Mouse (Mus musculus) E14TG2a.4 (cell line): Measurements from ENCODE around the gene Zfp27.
"Not testable (repeated sequence)": the region's sequence is repeated elsewhere in the genome, so short reads cannot be mapped to it uniquely, and the experiment has no call there.

Experiments used
- H3K27me3 ChIP-seq: 2 replicates; pipeline ENCODE4 v1.6.1; 2014; ENCODE audit warnings: low read length, control low read depth; ENCODE audit not compliant: insufficient read depth
- H3K36me3 ChIP-seq: 2 replicates; pipeline ENCODE4 v1.6.1; 2014; ENCODE audit warnings: low read length, control low read depth; ENCODE audit not compliant: insufficient read depth
- H3K4me1 ChIP-seq: replicated peaks from 2 replicates; pipeline ENCODE4 v1.6.1; 2014; ENCODE audit warnings: low read depth, low read length, control low read depth
- H3K4me3 ChIP-seq: replicated peaks from 2 replicates; pipeline ENCODE4 v1.5.1; 2014; ENCODE audit warnings: mild to moderate bottlenecking, low read length
- H3K9me3 ChIP-seq: 2 replicates; pipeline ENCODE4 v1.6.1; 2014; ENCODE audit warnings: low read length, control low read depth
- CTCF ChIP-seq: conservative IDR thresholded peaks from 2 replicates; pipeline ENCODE4 v1.5.1; 2014; ENCODE audit warnings: low read length
- NANOG ChIP-seq: IDR thresholded peaks from 2 replicates; pipeline ENCODE4 v1.6.1; 2014; ENCODE audit warnings: borderline replicate concordance, low read length, mixed read lengths
- POU5F1 ChIP-seq: IDR thresholded peaks from 2 replicates; pipeline ENCODE4 v1.6.1; 2014; ENCODE audit warnings: low read length, borderline replicate concordance

The Zfp27 gene

GRCm38 (mm10) chr7:29907206-29907605 lies 834 bp upstream of the Zfp27 start:
- Histone ChIP-seq H3K4me3 (no peak overlapping the region), H3K36me3 (peaks cover 8% of the 10 kb centered on the region), H3K27me3 (no peaks in the 10 kb centered on the region), H3K9me3 (no peaks in the 10 kb centered on the region), H3K4me1 (peaks cover 74% of the 10 kb centered on the region)
- no peak for TF ChIP-seq NANOG
- no peak for TF ChIP-seq CTCF
- TF ChIP-seq POU5F1 = no peak

- no peak for TF ChIP-seq POU5F1
- TF ChIP-seq CTCF = no peak
- TF ChIP-seq NANOG = no peak
- no peaks in the 10 kb centered on the region for H3K27me3 ChIP-seq
- H3K9me3 ChIP-seq = no peaks in the 10 kb centered on the region
- peaks cover 69% of the 10 kb centered on the region for H3K4me1 ChIP-seq
- H3K36me3 ChIP-seq = peaks cover 6% of the 10 kb centered on the region; the same call in 1 of the 2 replicates
- peak overlapping the region; percentile 81 for H3K4me3 ChIP-seq
These were observed 298 bp upstream of the Zfp27 start for GRCm38 (mm10) chr7:29906682-29907058.

GRCm38 (mm10) chr7:29904101-29904500 lies 2.3 kb downstream of the Zfp27 start:
- Histone ChIP-seq H3K27me3 (no peaks in the 10 kb centered on the region), H3K4me3 (peak overlapping the region; percentile 35), H3K9me3 (no peaks in the 10 kb centered on the region), H3K4me1 (peaks cover 43% of the 10 kb centered on the region), H3K36me3 (peaks cover 3% of the 10 kb centered on the region; the same call in 1 of the 2 replicates)
- TF ChIP-seq POU5F1 (peak; percentile 84), NANOG (no peak)

GRCm38 (mm10) chr7:29898351-29898750 lies 8.0 kb downstream of the Zfp27 start:
- H3K36me3 ChIP-seq = peaks cover 39% of the 10 kb centered on the region
- H3K4me1 ChIP-seq = peaks cover 4% of the 10 kb centered on the region; the same call in 1 of the 2 replicates
- peaks cover 37% of the 10 kb centered on the region for H3K9me3 ChIP-seq
- no peaks in the 10 kb centered on the region for H3K27me3 ChIP-seq
- no peak overlapping the region for H3K4me3 ChIP-seq
- TF ChIP-seq POU5F1 (no peak), CTCF (peak; percentile 37), NANOG (no peak)

GRCm38 (mm10) chr7:29892756-29893155 lies 13.6 kb downstream of the Zfp27 start:
- TF ChIP-seq NANOG (no peak), POU5F1 (no peak), CTCF (no peak)
- Histone ChIP-seq H3K27me3 (no peaks in the 10 kb centered on the region), H3K4me1 (peaks cover 4% of the 10 kb centered on the region; the same call in 1 of the 2 replicates), H3K4me3 (no peak overlapping the region), H3K36me3 (peaks cover 46% of the 10 kb centered on the region), H3K9me3 (peaks cover 38% of the 10 kb centered on the region)

GRCm38 (mm10) chr7:29890501-29890900 lies 15.9 kb downstream of the Zfp27 start:
- no peaks in the 10 kb centered on the region for H3K27me3 ChIP-seq
- H3K9me3 ChIP-seq = peaks cover 49% of the 10 kb centered on the region
- H3K4me3 ChIP-seq = no peak overlapping the region
- no peak for TF ChIP-seq CTCF
- TF ChIP-seq POU5F1 = no peak
- TF ChIP-seq NANOG = no peak
- peaks cover 4% of the 10 kb centered on the region; the same call in 1 of the 2 replicates for H3K4me1 ChIP-seq
- H3K36me3 ChIP-seq = peaks cover 32% of the 10 kb centered on the region

GRCm38 (mm10) chr7:29880916-29881315 lies 25.5 kb downstream of the Zfp27 start:
- no peak for TF ChIP-seq POU5F1
- TF ChIP-seq NANOG = no peak
- TF ChIP-seq CTCF = no peak
- no peaks in the 10 kb centered on the region for H3K27me3 ChIP-seq
- H3K4me3 ChIP-seq = no peak overlapping the region
- peaks cover 33% of the 10 kb centered on the region for H3K4me1 ChIP-seq
- H3K36me3 ChIP-seq = peaks cover 22% of the 10 kb centered on the region
- peaks cover 65% of the 10 kb centered on the region for H3K9me3 ChIP-seq

- H3K9me3 ChIP-seq = peaks cover 65% of the 10 kb centered on the region
- TF ChIP-seq CTCF = no peak
- no peak for TF ChIP-seq POU5F1
- TF ChIP-seq NANOG = no peak
- H3K36me3 ChIP-seq = peaks cover 31% of the 10 kb centered on the region
- H3K4me1 ChIP-seq = peaks cover 33% of the 10 kb centered on the region
- H3K27me3 ChIP-seq = no peaks in the 10 kb centered on the region
- H3K4me3 ChIP-seq = no peak overlapping the region
These were observed 26.3 kb downstream of the Zfp27 start for GRCm38 (mm10) chr7:29880056-29880455.

GRCm38 (mm10) chr7:29877561-29877960 lies 28.8 kb downstream of the Zfp27 start:
- H3K27me3 ChIP-seq = not testable (repeated sequence)
- Histone ChIP-seq H3K4me3 (peak overlapping the region; percentile 45), H3K4me1 (peaks cover 33% of the 10 kb centered on the region), H3K9me3 (peaks cover 48% of the 10 kb centered on the region), H3K36me3 (peaks cover 41% of the 10 kb centered on the region)
